Mouse (Mus musculus): Measurements from ENCODE around the gene Tmco5. TPM values are rescaled to one million over a fixed set of nuclear protein-coding genes. Genes with fewer than 3 reads are reported as not detected.

Gene Tmco5
- polyA plus RNA-seq (2015; fragmentation: Illumina TruSeq; extraction: RNeasy Lipid Tissue Mini Kit (QIAGEN cat#74804); ENCODE audit: insufficient read depth, low read depth, low replicate concordance): not detected

GRCm38 (mm10) chr2:116878391-116878790, at the start of gene Tmco5:
Gene Tmco5, plus strand, starts transcription at chr2:116878691.

Other genes starting within 250 kb of the Tmco5 start
- 5.4 TPM for gene Spred1, start 242.7 kb downstream of the Tmco5 start, polyA plus RNA-seq (2015; fragmentation: Illumina TruSeq; extraction: RNeasy Lipid Tissue Mini Kit (QIAGEN cat#74804); ENCODE audit: insufficient read depth, low read depth, low replicate concordance)